Mouse (Mus musculus) stomach, postnatal 0 days (tissue): Measurements from ENCODE around the gene Lsp1.

Source experiments
- CTCF ChIP-seq: IDR thresholded peaks from 2 replicates; pipeline ENCODE4 v1.5.1; 2016; ENCODE audit warnings: antibody characterized with exemption, low read depth, mild to moderate bottlenecking, moderate library complexity
- EP300 ChIP-seq: optimal IDR thresholded peaks from 2 replicates; pipeline ENCODE3; 2016; ENCODE audit warnings: antibody characterized with exemption

GRCm38 (mm10) chr7:142522352-142522751 is 61.7 kb downstream of the Lsp1 start:
- TF ChIP-seq EP300 (no peak), CTCF (peak; percentile 84)
